Mouse (Mus musculus) lung, postnatal 0 days (tissue): Measurements from ENCODE around the gene Vmn2r90.
"Not testable (repeated sequence)": the region's sequence is repeated elsewhere in the genome, so short reads cannot be mapped to it uniquely, and the experiment has no call there.

Source experiments
- CTCF ChIP-seq: IDR thresholded peaks from 2 replicates; pipeline ENCODE4 v1.5.1; 2016; ENCODE audit warnings: antibody characterized with exemption, mild to moderate bottlenecking
- EP300 ChIP-seq: IDR thresholded peaks from 2 replicates; pipeline ENCODE4 v1.6.1; 2016; ENCODE audit warnings: antibody characterized with exemption, mild to moderate bottlenecking, control low read depth

DNA sequence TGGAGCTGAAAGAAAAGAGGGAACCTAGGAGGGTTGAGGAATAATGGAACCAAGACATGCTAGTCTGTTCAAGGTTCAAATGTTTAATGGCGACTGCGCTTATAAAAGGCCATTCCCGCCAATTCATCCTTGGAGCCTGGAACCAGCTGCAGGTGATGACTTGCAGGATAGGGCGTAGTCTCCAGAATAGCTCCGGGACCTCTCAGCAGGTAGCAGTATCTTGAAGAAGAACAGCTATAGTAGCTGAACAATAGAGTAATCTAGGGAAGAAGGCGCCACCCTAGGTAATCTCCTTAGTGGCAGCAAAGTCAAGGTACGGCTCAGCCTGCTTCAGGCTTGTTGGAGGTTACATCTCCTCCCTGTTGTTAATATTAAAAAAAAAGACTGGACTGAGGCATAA, 35.8 kb downstream of the Vmn2r90 start:
- not testable (repeated sequence) for TF ChIP-seq CTCF, EP300
